Mouse (Mus musculus) heart, embryonic 10.5 days (tissue): Measurements from ENCODE around the gene Rsrc1. TPM values are rescaled to one million over a fixed set of nuclear protein-coding genes. Genes with fewer than 3 reads are reported as not detected.

Experiments
- DNase-seq: peaks from one replicate; pipeline ENCODE4 v3.0.0-alpha.2; 2017; ENCODE audit warnings: low spot score
- H3K27ac ChIP-seq: fragments of 300-500 bp; sonication (generic); 2 replicates; pipeline ENCODE4 v1.5.1; 2016; ENCODE audit warnings: mild to moderate bottlenecking
- H3K27me3 ChIP-seq: fragments of 300-500 bp; sonication (generic); 2 replicates; pipeline ENCODE4 v1.6.1; 2016; ENCODE audit warnings: mild to moderate bottlenecking; ENCODE audit not compliant: poor library complexity, insufficient read depth, severe bottlenecking
- H3K36me3 ChIP-seq: fragments of 300-500 bp; sonication (generic); 2 replicates; pipeline ENCODE4 v1.6.1; 2016; ENCODE audit warnings: mild to moderate bottlenecking, moderate library complexity
- H3K4me1 ChIP-seq: fragments of 300-500 bp; sonication (generic); 2 replicates; pipeline ENCODE4 v1.6.1; 2016; ENCODE audit warnings: mild to moderate bottlenecking
- H3K4me3 ChIP-seq: fragments of 300-500 bp; sonication (generic); 2 replicates; pipeline ENCODE4 v1.5.1; 2016; ENCODE audit warnings: mild to moderate bottlenecking, moderate library complexity
- H3K9me3 ChIP-seq: fragments of 300-500 bp; sonication (generic); 2 replicates; pipeline ENCODE4 v1.6.1; 2016; ENCODE audit warnings: mild to moderate bottlenecking, moderate library complexity
- WGBS: fragments of 180-500 bp; shearing (Covaris S2); methylation state at CpG from one replicate; pipeline ENCODE4 v1.1.7; 2016; 5-methylcytosine and 5-hydroxymethylcytosine counted together
- polyA plus RNA-seq: library from polyadenylated mRNA; unstranded; fragments of >200 nt; fragmentation: Nextera tagmentation; extraction: Ambion mirVana; gene quantifications from 2 replicates; pipeline ENCODE4 v1.2.1, GENCODE M21; 2016

Gene Rsrc1
- polyA plus RNA-seq, 1 experiment from 2014 or later = 35.6 TPM

DNA sequence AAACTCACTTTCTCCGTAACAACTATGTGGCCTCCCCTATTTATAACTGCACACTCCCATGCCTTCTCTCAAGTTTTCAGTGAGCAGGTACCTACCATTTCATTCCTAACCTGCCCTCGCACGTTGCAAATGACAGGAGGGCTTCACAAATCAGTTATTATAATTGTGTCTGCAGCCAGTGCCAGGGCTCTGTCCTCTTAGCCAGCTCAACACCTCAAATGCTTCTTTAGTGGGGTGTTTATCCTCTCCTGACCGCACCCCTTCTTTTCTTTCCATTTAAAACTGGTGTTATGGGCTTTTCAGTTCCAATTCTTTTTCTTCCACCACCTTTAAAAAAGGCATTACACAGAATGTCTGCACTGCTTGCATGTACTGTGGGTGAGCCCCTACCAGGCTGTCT is 391.0 kb downstream of the Rsrc1 start:
- Histone ChIP-seq H3K4me1 (peaks cover 16% of the 10 kb centered on the region; the same call in 1 of the 2 replicates), H3K36me3 (no peaks in the 10 kb centered on the region), H3K27me3 (peaks cover 22% of the 10 kb centered on the region), H3K9me3 (no peaks in the 10 kb centered on the region), H3K4me3 (no peak overlapping the region), H3K27ac (no peak overlapping the region)
- no peak for DNase-seq
- 57% methylated on average over 4 of the region's 4 CpGs for WGBS

DNA sequence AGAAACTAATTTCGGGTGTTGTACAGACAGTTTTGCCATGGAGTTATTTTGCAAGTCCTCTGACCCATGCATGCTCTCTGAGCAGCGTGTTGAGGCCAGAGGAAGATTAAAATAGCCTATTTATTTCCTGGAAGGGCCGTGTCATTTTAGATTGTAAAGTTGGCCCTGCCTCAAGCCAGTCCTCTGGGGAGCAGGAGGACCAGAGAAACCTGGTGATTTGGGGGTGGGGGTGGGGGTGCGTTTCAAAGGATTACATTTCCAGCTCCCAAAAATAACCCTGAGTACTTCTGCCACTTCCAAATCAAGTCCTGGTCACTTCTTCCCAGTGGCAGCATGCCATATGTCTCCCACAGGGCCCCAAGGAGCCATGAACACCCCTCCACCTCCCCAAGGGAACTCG is 391.6 kb downstream of the Rsrc1 start:
- no peaks in the 10 kb centered on the region for H3K36me3 ChIP-seq
- H3K27me3 ChIP-seq = peaks cover 22% of the 10 kb centered on the region
- no peak overlapping the region for H3K4me3 ChIP-seq
- H3K9me3 ChIP-seq = no peaks in the 10 kb centered on the region
- DNase-seq = no peak
- H3K4me1 ChIP-seq = peaks cover 16% of the 10 kb centered on the region; the same call in 1 of the 2 replicates
- 54% methylated on average over 5 of the region's 5 CpGs for WGBS
- no peak overlapping the region for H3K27ac ChIP-seq

DNA sequence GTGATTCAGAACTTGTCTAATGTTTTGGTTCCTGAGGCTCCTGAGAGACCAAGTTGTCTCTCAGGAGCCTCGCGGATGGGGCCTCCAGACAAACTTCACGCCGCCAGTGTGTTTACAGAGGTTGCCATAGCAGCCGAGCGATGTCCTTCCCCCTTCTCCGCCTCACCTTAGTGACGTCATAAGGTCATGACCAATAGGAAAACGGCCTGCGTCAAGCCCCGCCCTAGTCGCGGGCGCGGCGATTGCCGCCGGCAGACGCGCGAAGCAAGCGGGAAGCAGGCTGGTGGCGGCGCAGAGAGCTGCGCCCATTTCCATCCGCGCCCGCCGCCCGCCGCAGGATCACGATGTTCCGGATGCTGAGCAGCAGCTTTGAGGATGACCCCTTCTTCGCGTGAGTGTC is 392.7 kb downstream of the Rsrc1 start, which contains the start of gene Mlf1:
Gene Mlf1, plus strand, starts transcription at position 226 of the 400 bp plus-strand sequence.
- Histone ChIP-seq H3K9me3 (no peaks in the 10 kb centered on the region), H3K4me3 (peak within 1 kb of the TSS; percentile 68), H3K36me3 (no peaks in the 10 kb centered on the region), H3K4me1 (peaks cover 16% of the 10 kb centered on the region; the same call in 1 of the 2 replicates), H3K27ac (peak within 1 kb of the TSS; percentile 80), H3K27me3 (peaks cover 22% of the 10 kb centered on the region)
- peak; percentile 92 for DNase-seq
- under 1% methylated on average over 35 of the region's 35 CpGs for WGBS

DNA sequence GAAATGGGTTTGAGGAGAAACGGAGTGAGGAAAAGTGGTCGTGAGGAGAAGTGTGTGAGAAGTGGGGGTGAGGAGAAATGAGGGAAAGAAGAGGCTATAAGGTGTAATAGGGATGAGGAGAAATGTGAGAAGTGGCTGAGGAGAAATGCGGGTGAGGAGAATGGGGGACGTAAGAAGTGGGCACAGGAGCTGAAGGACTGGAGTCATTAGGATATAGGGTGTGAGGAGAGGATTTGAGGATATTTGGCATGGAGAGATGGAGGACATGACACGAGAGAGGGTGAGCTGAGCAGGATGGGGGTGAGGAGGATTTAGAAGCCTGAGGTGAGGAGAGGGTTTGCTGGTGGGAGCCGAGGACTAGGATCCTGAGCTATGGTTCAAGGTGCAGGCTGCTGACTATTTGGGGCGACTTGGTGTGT is 393.2 kb downstream of the Rsrc1 start:
- no peaks in the 10 kb centered on the region for H3K9me3 ChIP-seq
- no peaks in the 10 kb centered on the region for H3K36me3 ChIP-seq
- H3K4me1 ChIP-seq = peaks cover 16% of the 10 kb centered on the region; the same call in 1 of the 2 replicates
- peaks cover 22% of the 10 kb centered on the region for H3K27me3 ChIP-seq
- no peak for DNase-seq
- WGBS = 40% methylated on average over 7 of the region's 7 CpGs
- peak overlapping the region; percentile 80 for H3K27ac ChIP-seq
- H3K4me3 ChIP-seq = peak overlapping the region; percentile 68

DNA sequence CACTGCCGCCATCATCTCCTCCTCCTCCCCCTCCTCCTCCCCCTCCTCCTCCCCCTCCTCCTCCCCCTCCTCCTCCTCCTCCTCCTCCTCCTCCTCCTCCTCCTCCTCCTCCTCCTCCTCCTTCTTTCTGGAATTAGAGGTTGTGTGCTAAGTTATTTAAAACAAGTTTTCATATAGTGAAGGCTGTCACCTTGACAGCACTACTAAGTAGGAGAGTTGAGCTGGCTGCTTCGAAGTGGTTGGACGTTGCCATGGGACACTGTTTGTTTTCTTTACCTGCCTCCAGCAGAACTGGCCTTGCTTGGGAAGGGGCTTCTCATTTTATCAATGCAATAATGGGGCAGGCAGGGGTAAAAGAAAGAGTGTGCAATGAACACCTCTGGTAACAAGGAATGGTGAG is 393.9 kb downstream of the Rsrc1 start, which contains the start of gene Gm17402:
Gene Gm17402, minus strand, starts transcription at position 101 of the 400 bp plus-strand sequence.
- Histone ChIP-seq H3K27me3 (peaks cover 22% of the 10 kb centered on the region), H3K4me3 (peak within 1 kb of the TSS; percentile 68), H3K9me3 (no peaks in the 10 kb centered on the region), H3K27ac (peak within 1 kb of the TSS; percentile 80), H3K36me3 (no peaks in the 10 kb centered on the region), H3K4me1 (peaks cover 16% of the 10 kb centered on the region; the same call in 1 of the 2 replicates)
- WGBS = 43% methylated on average over 3 of the region's 3 CpGs
- no peak for DNase-seq

DNA sequence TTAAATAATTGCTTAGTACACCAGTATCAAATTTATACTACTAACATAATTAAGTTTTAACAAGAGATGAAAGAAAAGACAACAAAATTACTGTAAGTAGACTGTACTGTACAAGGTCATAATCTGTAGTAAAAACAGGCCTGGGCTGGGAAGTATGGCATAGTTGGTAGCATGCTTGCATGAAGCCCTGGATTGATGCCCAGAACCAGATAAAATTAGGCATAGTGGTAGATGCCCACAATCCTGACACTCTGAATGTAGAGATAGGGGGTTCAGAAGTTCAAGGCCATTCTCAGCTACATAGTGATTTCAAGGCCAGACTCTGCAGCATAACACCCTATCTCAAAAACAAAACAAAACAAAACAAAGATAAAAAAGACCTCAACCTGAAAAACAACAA is 397.0 kb downstream of the Rsrc1 start:
- Histone ChIP-seq H3K36me3 (no peaks in the 10 kb centered on the region), H3K27me3 (peaks cover 13% of the 10 kb centered on the region), H3K27ac (no peak overlapping the region), H3K4me3 (no peak overlapping the region), H3K9me3 (no peaks in the 10 kb centered on the region), H3K4me1 (0 out of 2 replicates have a peak, but pooled peaks cover 9% of the 10 kb centered on the region)
- no peak for DNase-seq

Other genes with a start within 250 kb of the Rsrc1 start
- gene Shox2, start 381 bp downstream of the Rsrc1 start, polyA plus RNA-seq = 2.1 and 15.4 TPM in 2 replicates